Mouse (Mus musculus) adrenal gland, postnatal 36 days (tissue): Measurements from ENCODE around the gene Syne4. TPM values are rescaled to one million over a fixed set of nuclear protein-coding genes. Genes with fewer than 3 reads are reported as not detected.

ENCODE experiments used
- total RNA-seq, 2 experiments: library from RNA; stranded (reverse); gene quantifications; 2 replicates each; pipeline ENCODE4 v1.2.3; 2021

Syne4 gene
- total RNA-seq, 2 experiments from 2014 or later: 21.8 to 49.1 TPM

Other genes with a start within 250 kb of the Syne4 start
- gene Zfp82, start 241.9 kb upstream of the Syne4 start, total RNA-seq: 1 to 10 TPM; 1.7 to 2.0 TPM
- gene Gm26920, start 224.4 kb upstream of the Syne4 start, total RNA-seq: not detected
- 1 to 10 TPM; 1.8 to 2.8 TPM for gene Zfp566, start 224.3 kb upstream of the Syne4 start, total RNA-seq
- 10 to 100 TPM; 35.3 to 41.5 TPM for gene Zfp260, start 220.0 kb upstream of the Syne4 start, total RNA-seq
- gene Zfp382, start 192.9 kb upstream of the Syne4 start, total RNA-seq: 1 to 10 TPM; 4.2 to 5.5 TPM
- 10 to 100 TPM; 46.2 to 57.2 TPM for gene Zfp146, start 145.1 kb upstream of the Syne4 start, total RNA-seq
- gene Cox7a1, start 130.7 kb upstream of the Syne4 start, total RNA-seq: 100 to 1,000 TPM; 329 to 440 TPM
- gene Capns1, start 116.0 kb upstream of the Syne4 start, total RNA-seq: 100 to 1,000 TPM; 587 to 633 TPM
- gene Polr2i, start 82.9 kb upstream of the Syne4 start, total RNA-seq: 10 to 100 TPM; 69.4 to 76.1 TPM
- gene Tbcb, start 82.5 kb upstream of the Syne4 start, total RNA-seq: 10 to 100 TPM; 98.7 to 99.8 TPM
- not detected for gene Ovol3, start 79.1 kb upstream of the Syne4 start, total RNA-seq
- gene Thap8, start 34.7 kb upstream of the Syne4 start, total RNA-seq: under 1 TPM; 0.46 to 0.56 TPM
- gene Wdr62, start 34.4 kb upstream of the Syne4 start, total RNA-seq: 1 to 10 TPM; 4.6 to 5.7 TPM
- 10 to 100 TPM; 16.6 to 18.3 TPM for gene Clip3, start 23.1 kb upstream of the Syne4 start, total RNA-seq
- gene Alkbh6, start 6.1 kb upstream of the Syne4 start, total RNA-seq: 10 to 100 TPM; 56.9 to 81.3 TPM
- gene E130208F15Rik, start 6.9 kb downstream of the Syne4 start, total RNA-seq: 1 to 10 TPM in 1 of 2 experiments, under 1 TPM in 1; 0.93 to 1.3 TPM
- gene Sdhaf1, start 9.1 kb downstream of the Syne4 start, total RNA-seq: 10 to 100 TPM; 13.2 to 16.0 TPM
- gene Lrfn3, start 48.0 kb downstream of the Syne4 start, total RNA-seq: 10 to 100 TPM in 1 of 2 experiments, 1 to 10 TPM in 1; 7.4 to 14.7 TPM
- 10 to 100 TPM; 22.5 to 35.7 TPM for gene Tyrobp, start 99.0 kb downstream of the Syne4 start, total RNA-seq
- 1 to 10 TPM; 1.8 to 2.0 TPM for gene Hcst, start 105.0 kb downstream of the Syne4 start, total RNA-seq
- 1 to 10 TPM in 1 of 2 experiments, under 1 TPM in 1; 0.89 to 1.0 TPM for gene Nfkbid, start 106.9 kb downstream of the Syne4 start, total RNA-seq
- 10 to 100 TPM; 23.5 to 28.6 TPM for gene Aplp1, start 130.7 kb downstream of the Syne4 start, total RNA-seq
- not detected for gene Kirrel2, start 142.9 kb downstream of the Syne4 start, total RNA-seq
- not detected for gene Nphs1, start 143.5 kb downstream of the Syne4 start, total RNA-seq
- under 1 TPM in 1 of 2 experiments, not detected in 1; 0.53 TPM for gene Prodh2, start 178.8 kb downstream of the Syne4 start, total RNA-seq
- gene Arhgap33, start 220.3 kb downstream of the Syne4 start, total RNA-seq: 1 to 10 TPM; 2.5 to 2.9 TPM
- 10 to 100 TPM; 27.1 to 28.3 TPM for gene Hspb6, start 237.4 kb downstream of the Syne4 start, total RNA-seq
- gene Proser3, start 237.5 kb downstream of the Syne4 start, total RNA-seq: 1 to 10 TPM; 7.8 to 8.5 TPM
- 10 to 100 TPM; 46.2 to 55.4 TPM for gene Lin37, start 245.0 kb downstream of the Syne4 start, total RNA-seq
- 10 to 100 TPM; 68.8 to 70.8 TPM for gene U2af1l4, start 248.5 kb downstream of the Syne4 start, total RNA-seq
- gene Gm49396, start 248.5 kb downstream of the Syne4 start, total RNA-seq: 1 to 10 TPM; 3.5 to 6.7 TPM
- 100 to 1,000 TPM; 141 to 163 TPM for gene Psenen, start 248.8 kb downstream of the Syne4 start, total RNA-seq